ENCODE assay signal across 26 mouse cellular contexts in genomic region chr12:112496136-112496535, GRCm38 (mm10). TPM values are rescaled to one million over a fixed set of nuclear protein-coding genes. Genes with fewer than 3 reads are reported as not detected.
DNase-seq lines count a peak whose midpoint lies in the region; ATAC-seq lines count a peak whose summit lies in the region.
"Had no signal": no experiment of that assay in that cellular context is flagged by ENCODE, and none has a peak within 500 bp of the region (broad histone marks: within the 10 kb centered on the region; RNA-seq: fewer than 3 reads in every experiment).

No protein-coding gene starts in this region.

- ATAC-seq in hindbrain, embryonic 13.5 days (ENCODE audit: low FRiP score): no peak
- no peak for ATAC-seq in CD4-positive, CD25-positive, alpha-beta regulatory T cell, adult 4 months
- ATAC-seq: activated CD4-positive, CD25-positive, alpha-beta regulatory T cell, adult 4 months; forebrain, embryonic 13.5 days; forebrain, embryonic 16.5 days; intestine, postnatal 0 days had no signal

- peaks cover 46% of the 10 kb centered on the region for H3K27me3 ChIP-seq in hindbrain, embryonic 10.5 days (ENCODE audit: insufficient read depth, poor library complexity, severe bottlenecking)
- H3K27me3 ChIP-seq in hindbrain, embryonic 13.5 days: peaks cover 38% of the 10 kb centered on the region; the same call in 1 of the 2 replicates
- H3K27me3 ChIP-seq: hindbrain, embryonic 15.5 days had no signal

- no peak overlapping the region for H3K4me3 ChIP-seq in hindbrain, embryonic 10.5 days
- no peak overlapping the region for H3K4me3 ChIP-seq in hindbrain, embryonic 13.5 days
- no peak overlapping the region for H3K4me3 ChIP-seq in brown adipose tissue, adult 24 weeks (ENCODE audit: insufficient read depth, low read depth, low read length)
- H3K4me3 ChIP-seq: forebrain, embryonic 10.5 days; forebrain, embryonic 13.5 days; heart, adult 2 months; hindbrain, embryonic 15.5 days had no signal

- H3K9me3 ChIP-seq in hindbrain, embryonic 10.5 days: no peaks in the 10 kb centered on the region
- H3K9me3 ChIP-seq in hindbrain, embryonic 13.5 days: no peaks in the 10 kb centered on the region
- H3K9me3 ChIP-seq: forebrain, embryonic 10.5 days; forebrain, embryonic 13.5 days; hindbrain, embryonic 15.5 days had no signal

- H3K27ac ChIP-seq in hindbrain, embryonic 10.5 days: peak overlapping the region; percentile 29; the same call in 1 of the 2 replicates
- no peak overlapping the region for H3K27ac ChIP-seq in hindbrain, embryonic 13.5 days
- H3K27ac ChIP-seq in brown adipose tissue, adult 24 weeks (replicated peaks; ENCODE audit: low read depth, low read length): 0 out of 2 replicates have a peak overlapping the region, but pooled peaks have one; percentile 16
- H3K27ac ChIP-seq: forebrain, embryonic 10.5 days; forebrain, embryonic 13.5 days; heart, adult 2 months; hindbrain, embryonic 15.5 days had no signal

- H3K4me2 ChIP-seq in hindbrain, embryonic 13.5 days: no peak overlapping the region
- H3K4me2 ChIP-seq: forebrain, embryonic 13.5 days; heart, embryonic 11.5 days; hindbrain, embryonic 15.5 days had no signal

- H3K4me1 ChIP-seq in hindbrain, embryonic 10.5 days (replicated peaks): peaks cover 28% of the 10 kb centered on the region
- peaks cover 4% of the 10 kb centered on the region for H3K4me1 ChIP-seq in hindbrain, embryonic 13.5 days (replicated peaks)
- peaks cover 4% of the 10 kb centered on the region for H3K4me1 ChIP-seq in brown adipose tissue, adult 24 weeks (ENCODE audit: control insufficient read depth, insufficient read depth, insufficient read length, low read length)

- peak; percentile 73 for DNase-seq in adrenal gland, postnatal 14 days
- no peak for DNase-seq in adrenal gland, adult 18-20 months (ENCODE audit: low spot score in 2 of 2)
- DNase-seq in hindbrain, embryonic 10.5 days (ENCODE audit: low spot score): no peak
- DNase-seq: cerebellum, adult 18-20 months; cerebellum, adult 9-10 months; cerebellum, postnatal 14 days; gastrocnemius, postnatal 10 days; gastrocnemius, postnatal 36 days; kidney, adult 2 months had no signal

- H3K36me3 ChIP-seq in hindbrain, embryonic 10.5 days: no peaks in the 10 kb centered on the region
- H3K36me3 ChIP-seq in hindbrain, embryonic 13.5 days: peaks cover 12% of the 10 kb centered on the region
- H3K36me3 ChIP-seq: forebrain, embryonic 10.5 days; hindbrain, embryonic 15.5 days had no signal

- 56% methylated on average over 5 of the region's 5 CpGs for WGBS in hindbrain, embryonic 10.5 days
- WGBS in hindbrain, embryonic 13.5 days: 63% methylated on average over 5 of the region's 5 CpGs

- no peak overlapping the region for H3K9ac ChIP-seq in hindbrain, embryonic 13.5 days
- H3K9ac ChIP-seq: forebrain, embryonic 13.5 days; hindbrain, embryonic 15.5 days had no signal

RNA-seq across cellular contexts. Expression of gene A530016L24Rik, which starts 6.9 kb away (rescaled TPM):
- 11.8 and 17.0 TPM in 2 replicates for total RNA-seq in adrenal gland, postnatal 14 days (2021)
- total RNA-seq in adrenal gland, adult 18-20 months (2021): 100 to 1,000 TPM in 1 of 2 experiments, 10 to 100 TPM in 1; 25.0 to 131 TPM
- polyA plus RNA-seq in hindbrain, embryonic 10.5 days (2016; fragmentation: Nextera tagmentation; extraction: Ambion mirVana): not detected in 2 replicates
- polyA plus RNA-seq in hindbrain, embryonic 13.5 days (2015; fragmentation: Nextera tagmentation; extraction: Ambion mirVana): 0.12 TPM in 1 of 2 replicates, not detected in the other
- polyA plus RNA-seq in brown adipose tissue, adult 24 weeks (2012; ENCODE audit: insufficient read depth, insufficient read length, missing spikeins): 130 and 140 TPM in 2 replicates
- polyA plus RNA-seq in CD4-positive, CD25-positive, alpha-beta regulatory T cell, adult 4 months (2017; shearing (Covaris generic)): not detected
- total RNA-seq: ES-E14; granulocyte monocyte progenitor cell, adult 5-6 weeks had no signal
- polyA plus RNA-seq: activated CD4-positive, CD25-positive, alpha-beta regulatory T cell, adult 4 months; embryonic facial prominence, embryonic 11.5 days; forebrain, embryonic 10.5 days; forebrain, embryonic 13.5 days; hindbrain, embryonic 11.5 days had no signal

RNA-seq across cellular contexts. Expression of gene Tmem179, which starts 20.4 kb away (rescaled TPM):
- total RNA-seq in adrenal gland, postnatal 14 days (2021): 3.9 and 6.0 TPM in 2 replicates
- total RNA-seq in adrenal gland, adult 18-20 months (2021): 1 to 10 TPM; 6.5 to 8.5 TPM
- 2.9 and 7.2 TPM in 2 replicates for polyA plus RNA-seq in hindbrain, embryonic 10.5 days (2016; fragmentation: Nextera tagmentation; extraction: Ambion mirVana)
- polyA plus RNA-seq in hindbrain, embryonic 13.5 days (2015; fragmentation: Nextera tagmentation; extraction: Ambion mirVana): 40.8 and 44.4 TPM in 2 replicates
- not detected in 2 replicates for polyA plus RNA-seq in brown adipose tissue, adult 24 weeks (2012; ENCODE audit: insufficient read depth, insufficient read length, missing spikeins)
- polyA plus RNA-seq in CD4-positive, CD25-positive, alpha-beta regulatory T cell, adult 4 months (2017; shearing (Covaris generic)): not detected
- total RNA-seq: gastrocnemius, adult 18-20 months; gastrocnemius, postnatal 36 days; granulocyte monocyte progenitor cell, adult 5-6 weeks; heart, adult 2 months; heart, postnatal 25 days had no signal
- polyA plus RNA-seq: activated CD4-positive, CD25-positive, alpha-beta regulatory T cell, adult 4 months had no signal

Comparison
In these comparisons a context has a peak if more than half of its experiments do, and no peak if none do; other contexts are left out.
1. RNA of gene A530016L24Rik, which starts 6.9 kb away (polyA plus RNA-seq): 130 to 140 TPM in brown adipose tissue, adult 24 weeks; 0.12 TPM in hindbrain, embryonic 13.5 days, not detected in hindbrain, embryonic 10.5 days and not detected in CD4-positive, CD25-positive, alpha-beta regulatory T cell, adult 4 months; every median in the first group is over 100 times any median in the second.